Mouse (Mus musculus) limb, embryonic 14.5 days (tissue): Measurements from ENCODE around the gene Ubald1. TPM values are rescaled to one million over a fixed set of nuclear protein-coding genes. Genes with fewer than 3 reads are reported as not detected.

ENCODE experiments used
- ATAC-seq: fragments of 200-750 bp; cut with Nextera tagmentation; 2 replicates; pipeline ENCODE4 v1.8.0; 2017; ENCODE audit warnings: low read depth, moderate number of reproducible peaks, moderate TSS enrichment; ENCODE audit not compliant: low FRiP score
- DNase-seq: peaks from one replicate; pipeline ENCODE4 v3.0.0-alpha.2; 2015; ENCODE audit warnings: low spot score
- H3K27ac ChIP-seq: fragments of 300-500 bp; sonication (generic); replicated peaks from 2 replicates; pipeline ENCODE4 v1.5.1; 2014; ENCODE audit warnings: low read depth, mild to moderate bottlenecking, low read length, moderate library complexity, mixed read lengths
- H3K27me3 ChIP-seq: fragments of 300-500 bp; sonication (generic); 2 replicates; pipeline ENCODE4 v1.6.1; 2014; ENCODE audit warnings: low read length, mixed read lengths; ENCODE audit not compliant: control insufficient read depth, insufficient read depth
- H3K36me3 ChIP-seq: fragments of 300-500 bp; sonication (generic); 2 replicates; pipeline ENCODE4 v1.6.1; 2014; ENCODE audit warnings: mild to moderate bottlenecking, low read length, moderate library complexity, mixed read lengths; ENCODE audit not compliant: control insufficient read depth, insufficient read depth
- H3K4me1 ChIP-seq: fragments of 300-500 bp; sonication (generic); 2 replicates; pipeline ENCODE4 v1.6.1; 2014; ENCODE audit warnings: antibody characterized with exemption, low read length, mixed read lengths; ENCODE audit not compliant: control insufficient read depth, insufficient read depth
- H3K4me2 ChIP-seq: fragments of 300-500 bp; sonication (generic); replicated peaks from 2 replicates; pipeline ENCODE4 v1.6.1; 2014; ENCODE audit warnings: low read depth, mild to moderate bottlenecking, low read length, moderate library complexity; ENCODE audit not compliant: severe bottlenecking
- H3K4me3 ChIP-seq: fragments of 300-500 bp; sonication (generic); replicated peaks from 2 replicates; pipeline ENCODE4 v1.5.1; 2014; ENCODE audit warnings: low read length
- H3K9ac ChIP-seq: fragments of 300-500 bp; sonication (generic); 2 replicates; pipeline ENCODE4 v1.6.1; 2014; ENCODE audit warnings: mild to moderate bottlenecking, low read depth, low read length, moderate library complexity; ENCODE audit not compliant: severe bottlenecking
- H3K9me3 ChIP-seq: fragments of 300-500 bp; sonication (generic); 2 replicates; pipeline ENCODE4 v1.6.1; 2016; ENCODE audit warnings: low read length; ENCODE audit not compliant: control insufficient read depth
- POLR2A ChIP-seq: fragments of 200-500 bp; IDR thresholded peaks from 2 replicates; pipeline ENCODE4 v1.8.0; 2012; ENCODE audit warnings: inconsistent platforms, mild to moderate bottlenecking, moderate library complexity, borderline replicate concordance; ENCODE audit not compliant: insufficient read depth, insufficient read length; ENCODE audit errors: extremely low read depth
- WGBS: fragments of 180-500 bp; shearing (Covaris S2); extraction: QIAGEN DNeasy Blood & Tissue Kit; methylation state at CpG from one replicate; pipeline ENCODE4 v1.1.7; 2014; 5-methylcytosine and 5-hydroxymethylcytosine counted together
- polyA plus RNA-seq, 2 experiments: library from polyadenylated mRNA; depleted of rRNA in 1 of 2; stranded (reverse) in 1 of 2; unstranded in 1 of 2; fragments of >200 nt; fragmentation: Nextera tagmentation in 1 of 2; extraction: Ambion mirVana in 1 of 2; gene quantifications; 2 replicates each; pipeline versions ENCODE4 v1.2.1 to v1.2.3; 2012 to 2014

Ubald1 gene
- polyA plus RNA-seq, 2 experiments, result 32.5 to 44.3 TPM

DNA sequence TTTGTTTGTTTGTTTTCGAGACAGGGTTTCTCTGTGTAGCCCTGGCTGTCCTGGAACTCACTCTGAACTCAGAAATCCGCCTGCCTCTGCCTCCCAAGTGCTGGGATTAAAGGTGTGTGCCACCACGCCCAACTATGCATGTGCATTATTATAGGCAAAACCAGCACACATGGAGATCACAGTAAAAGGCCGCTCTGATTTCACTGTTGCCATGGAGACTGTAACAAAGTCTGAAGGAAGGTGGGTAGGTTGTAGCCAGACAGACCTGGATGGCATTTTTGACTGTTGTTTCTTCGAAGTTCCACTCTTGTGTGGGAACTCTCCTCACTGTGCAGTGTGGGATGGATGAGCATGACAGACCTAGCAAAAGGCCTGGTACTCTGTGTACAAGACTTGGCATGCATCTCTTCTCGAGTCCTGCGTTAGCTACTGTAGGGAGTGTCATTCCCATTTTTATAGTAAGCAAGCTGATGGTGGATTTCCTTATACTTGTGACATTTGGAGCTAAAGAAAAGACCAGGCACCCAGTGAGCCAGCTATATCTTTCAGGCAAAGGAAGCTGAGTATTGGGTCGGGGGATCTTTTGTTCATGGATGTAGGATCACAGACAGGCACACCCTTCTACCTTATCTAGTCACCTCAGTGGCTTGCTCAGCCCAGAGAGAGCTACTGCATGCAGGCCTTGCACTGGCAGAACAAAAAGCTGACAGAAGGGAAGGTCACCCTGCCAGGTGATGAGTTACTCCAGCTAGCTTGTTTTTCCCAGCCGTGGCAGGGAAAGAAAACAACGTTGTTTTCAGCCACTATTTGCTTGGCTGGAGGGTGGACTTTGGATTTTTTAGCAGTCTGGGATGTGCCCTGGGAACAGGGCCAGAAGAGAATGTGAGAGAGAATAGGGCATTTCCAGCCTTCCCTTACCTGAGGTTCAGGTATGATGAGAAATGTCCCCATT is 1.6 kb upstream of the Ubald1 start:
- H3K4me1 ChIP-seq, result peaks cover 9% of the 10 kb centered on the region
- DNase-seq, result no peak
- H3K36me3 ChIP-seq, result no peaks in the 10 kb centered on the region
- no peak for TF ChIP-seq POLR2A
- peak overlapping the region; percentile 95 for H3K27ac ChIP-seq
- peak overlapping the region; percentile 89 for H3K9ac ChIP-seq
- peak overlapping the region; percentile 73 for H3K4me2 ChIP-seq
- H3K4me3 ChIP-seq, result peak overlapping the region; percentile 89
- WGBS, result 75% methylated on average over 10 of the region's 10 CpGs
- no peaks in the 10 kb centered on the region for H3K9me3 ChIP-seq
- no peaks in the 10 kb centered on the region for H3K27me3 ChIP-seq
- ATAC-seq, result no peak

DNA sequence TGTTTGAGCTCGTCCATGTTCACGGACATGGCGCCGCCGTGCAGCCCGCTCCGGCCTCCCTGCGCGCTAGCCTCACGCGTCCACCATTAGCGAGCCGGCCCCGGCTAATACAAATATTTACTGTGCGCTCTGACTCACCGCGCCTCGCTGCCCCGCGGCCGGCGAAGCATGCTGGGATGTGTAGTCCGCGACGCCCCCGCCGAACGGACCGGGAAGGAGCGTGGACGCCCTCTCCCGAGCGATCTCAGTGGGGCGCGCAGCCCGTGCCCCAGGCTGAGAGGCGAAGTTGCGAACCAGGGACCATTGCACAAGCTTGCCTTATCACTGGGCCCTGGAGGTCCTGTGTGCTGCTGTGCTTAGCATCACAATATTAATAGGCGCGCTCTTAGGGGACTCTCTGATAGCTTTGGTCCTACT is 399 bp downstream of the Ubald1 start:
- DNase-seq (peak; percentile 83), ATAC-seq (peak; percentile 74)
- Histone ChIP-seq H3K9ac (peak overlapping the region; percentile 89), H3K4me1 (peaks cover 9% of the 10 kb centered on the region), H3K36me3 (peaks cover 15% of the 10 kb centered on the region), H3K9me3 (no peaks in the 10 kb centered on the region), H3K27ac (peak overlapping the region; percentile 95), H3K4me2 (peak overlapping the region; percentile 84), H3K27me3 (no peaks in the 10 kb centered on the region), H3K4me3 (peak overlapping the region; percentile 89)
- under 1% methylated on average over 40 of the region's 40 CpGs for WGBS
- TF ChIP-seq POLR2A, result peak; percentile 62; the same call in 1 of the 2 replicates

DNA sequence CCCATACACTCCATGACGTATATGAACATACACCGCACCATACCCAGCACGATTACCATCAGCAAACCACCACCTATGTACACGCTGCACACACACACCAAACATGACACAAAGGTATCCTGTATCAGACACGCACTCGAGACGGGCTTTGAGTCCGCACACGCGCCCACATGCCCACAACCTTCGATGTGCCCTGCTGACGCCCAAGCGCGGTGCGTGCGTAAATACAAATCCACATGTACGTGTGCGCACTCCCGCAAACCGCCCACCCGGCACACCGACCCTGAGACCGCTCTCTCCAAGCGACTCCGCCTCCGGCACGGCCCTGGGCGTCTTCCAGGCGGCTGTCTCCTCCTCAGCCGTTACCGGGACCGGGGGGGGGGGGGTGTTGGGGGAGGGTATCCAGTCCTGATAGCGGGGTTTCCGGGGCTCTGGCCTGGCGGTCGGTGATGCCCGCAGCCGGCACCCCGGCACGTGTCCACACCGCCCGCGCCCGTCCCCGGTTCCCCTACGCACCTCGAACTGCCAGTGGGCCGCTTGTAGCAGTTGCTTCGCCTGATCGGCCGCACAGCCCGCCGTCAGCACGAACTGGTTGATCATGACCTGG is 911 bp downstream of the Ubald1 start:
- Histone ChIP-seq H3K36me3 (peaks cover 20% of the 10 kb centered on the region), H3K27ac (peak overlapping the region; percentile 95), H3K9me3 (no peaks in the 10 kb centered on the region), H3K4me1 (peaks cover 9% of the 10 kb centered on the region), H3K27me3 (no peaks in the 10 kb centered on the region), H3K9ac (peak overlapping the region; percentile 89), H3K4me2 (peak overlapping the region; percentile 84), H3K4me3 (peak overlapping the region; percentile 89)
- TF ChIP-seq POLR2A, result no peak
- under 1% methylated on average over 35 of the region's 54 CpGs for WGBS
- DNase-seq (peak; percentile 15), ATAC-seq (peak; percentile 4; the same call in 1 of the 2 replicates)

DNA sequence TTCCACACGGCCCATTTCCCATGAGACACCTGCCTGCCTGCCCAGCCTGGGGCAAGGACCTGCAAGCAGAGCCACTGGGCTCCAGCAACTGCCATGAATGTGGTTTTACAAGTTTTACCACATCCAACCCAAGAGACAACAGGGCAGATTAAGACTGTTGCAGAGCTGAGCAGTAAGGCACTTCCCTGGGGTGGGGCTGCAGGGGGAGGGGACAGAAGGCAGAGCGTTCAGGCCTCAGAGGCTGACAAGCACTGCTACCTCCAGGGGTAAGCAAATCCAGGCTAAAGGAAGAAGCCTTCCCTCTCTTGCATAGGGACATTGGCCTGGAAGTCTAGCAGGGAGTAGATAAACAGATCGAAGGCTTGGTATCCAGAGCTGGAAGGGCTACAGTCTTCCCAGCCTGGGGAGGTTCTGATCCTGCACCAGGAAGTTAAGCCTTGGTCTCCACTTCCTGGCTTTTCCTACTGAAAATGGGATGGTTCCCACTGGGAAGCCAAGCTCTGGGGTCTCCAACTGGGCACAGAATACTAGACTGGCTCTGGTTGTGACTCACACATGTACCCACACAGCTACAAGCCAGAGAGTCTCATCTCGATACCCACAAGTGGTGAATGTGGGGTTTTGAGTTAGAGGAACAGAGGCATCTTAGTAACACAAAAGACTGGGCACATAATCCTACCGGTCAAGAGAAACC is 1.8 kb downstream of the Ubald1 start:
- H3K4me1 ChIP-seq, result peaks cover 9% of the 10 kb centered on the region
- TF ChIP-seq POLR2A, result no peak
- H3K9ac ChIP-seq, result peak overlapping the region; percentile 89
- no peak for ATAC-seq
- H3K27ac ChIP-seq, result peak overlapping the region; percentile 95; the same call in 1 of the 2 replicates
- H3K36me3 ChIP-seq, result peaks cover 28% of the 10 kb centered on the region
- WGBS, result 24% methylated on average over 5 of the region's 5 CpGs
- peak; percentile 15 for DNase-seq
- no peaks in the 10 kb centered on the region for H3K27me3 ChIP-seq
- H3K9me3 ChIP-seq, result no peaks in the 10 kb centered on the region
- peak overlapping the region; percentile 89 for H3K4me3 ChIP-seq
- H3K4me2 ChIP-seq, result peak overlapping the region; percentile 84

DNA sequence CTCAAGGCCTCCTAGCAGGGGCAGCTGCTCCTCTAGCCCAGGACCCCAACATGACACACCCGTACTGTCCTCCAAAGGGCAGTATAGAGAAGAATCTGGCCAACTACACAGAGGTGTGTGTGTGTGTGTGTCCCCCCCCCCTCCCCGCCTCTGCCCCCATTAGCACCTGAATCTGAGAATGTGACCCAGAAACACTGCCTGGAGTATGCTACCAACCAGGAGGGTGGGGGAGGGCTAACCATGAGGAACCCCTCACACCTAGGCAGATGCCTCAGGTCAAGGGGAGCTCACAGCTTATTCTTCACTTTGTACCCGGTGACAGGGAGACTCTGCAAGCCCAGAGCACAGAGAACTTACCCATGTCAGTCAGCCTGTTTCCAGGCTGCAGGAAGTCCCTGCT is 2.4 kb downstream of the Ubald1 start:
- DNase-seq, result no peak
- no peaks in the 10 kb centered on the region for H3K27me3 ChIP-seq
- 88% methylated on average over 3 of the region's 3 CpGs for WGBS
- no peak for ATAC-seq
- no peak for TF ChIP-seq POLR2A
- peaks cover 9% of the 10 kb centered on the region for H3K4me1 ChIP-seq
- peak overlapping the region; percentile 89 for H3K9ac ChIP-seq
- H3K27ac ChIP-seq, result no peak overlapping the region
- peaks cover 28% of the 10 kb centered on the region for H3K36me3 ChIP-seq
- H3K4me3 ChIP-seq, result peak overlapping the region; percentile 89
- H3K4me2 ChIP-seq, result peak overlapping the region; percentile 84
- H3K9me3 ChIP-seq, result no peaks in the 10 kb centered on the region
